ENCODE assay signal across 8 mouse cellular contexts in the genomic region with DNA sequence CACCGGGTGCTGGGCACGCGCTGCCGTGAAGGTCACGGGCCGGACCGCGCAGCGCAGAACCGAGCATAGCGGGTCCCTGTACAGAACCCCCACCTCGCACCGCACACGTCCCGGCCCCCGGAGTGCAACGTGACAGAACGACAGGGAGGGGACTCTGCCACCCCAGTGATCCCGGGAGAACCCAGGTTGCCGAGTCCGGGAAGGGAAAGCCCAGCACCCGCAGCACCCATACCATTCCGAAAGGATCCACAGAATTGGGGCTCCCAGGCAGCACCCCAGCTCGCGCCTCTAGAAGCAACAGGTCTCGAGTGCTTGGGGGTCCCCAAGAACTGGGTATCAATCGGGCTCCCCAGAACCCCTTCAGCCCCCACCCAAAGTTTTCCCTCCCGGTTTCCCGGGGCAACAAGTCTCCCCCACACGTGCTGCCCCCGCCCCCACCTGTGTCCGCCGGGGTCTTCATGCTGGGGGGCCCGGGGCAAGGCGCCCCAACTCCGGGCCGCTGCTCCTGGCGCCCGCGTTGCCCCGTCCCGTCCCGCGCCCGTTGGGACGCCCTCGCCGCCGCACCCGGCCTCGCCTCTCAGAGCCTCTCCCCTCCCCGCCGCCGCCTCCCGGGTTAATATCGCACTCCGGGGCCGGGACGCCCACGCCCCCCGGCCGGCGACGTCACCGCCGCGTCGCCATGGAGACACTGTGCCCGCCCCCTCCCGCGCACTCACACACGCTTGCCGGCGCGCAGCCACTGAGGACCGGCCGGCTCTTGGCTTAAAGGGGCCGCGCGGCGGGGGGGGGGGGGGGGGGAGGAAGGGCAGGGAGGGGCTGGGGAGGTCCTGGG. TPM values are rescaled to one million over a fixed set of nuclear protein-coding genes. Genes with fewer than 3 reads are reported as not detected.
DNase-seq lines count a peak whose midpoint lies in the region; ATAC-seq lines count a peak whose summit lies in the region.

Erf (minus strand) TSS at position 621 of the 832 bp plus-strand sequence.

- no peaks in the 10 kb centered on the region for H3K36me3 ChIP-seq in hindbrain, embryonic 15.5 days

- H3K4me1 ChIP-seq in hindbrain, embryonic 15.5 days (replicated peaks): peaks cover 59% of the 10 kb centered on the region

- no peaks in the 10 kb centered on the region for H3K9me3 ChIP-seq in hindbrain, embryonic 15.5 days

- WGBS in hindbrain, embryonic 15.5 days: 0% methylated on average over 27 of the region's 81 CpGs

- peak within 1 kb of the TSS; percentile 99 for H3K4me2 ChIP-seq in hindbrain, embryonic 15.5 days

- H3K4me3 ChIP-seq in hindbrain, embryonic 15.5 days: peak within 1 kb of the TSS; percentile 78

- DNase-seq in T-cell, adult 2 months (ENCODE audit: low spot score): peak; percentile 92
- peak; percentile 92 to 95 for DNase-seq in cerebellum, postnatal 4 days (ENCODE audit: low spot score in 2 of 2)
- peak; percentile 92 for DNase-seq in gastrocnemius, adult 18-20 months (ENCODE audit: low spot score)
- DNase-seq in left cerebral cortex, adult 11 months (ENCODE audit: low spot score): peak; percentile 95
- DNase-seq in lung, postnatal 36 days: peak; percentile 96
- peak; percentile 91 for DNase-seq in retina, embryonic 14.5 days (ENCODE audit: low spot score)
- DNase-seq in thymus, postnatal 4 days: peak; percentile 97

- ATAC-seq in hindbrain, embryonic 15.5 days (ENCODE audit: low FRiP score, low read depth): peak; percentile 67

- H3K27ac ChIP-seq in hindbrain, embryonic 15.5 days (replicated peaks): peak within 1 kb of the TSS; percentile 84

- no peaks in the 10 kb centered on the region for H3K27me3 ChIP-seq in hindbrain, embryonic 15.5 days

- H3K9ac ChIP-seq in hindbrain, embryonic 15.5 days: peak within 1 kb of the TSS; percentile 62

RNA-seq across cellular contexts. Expression of gene Erf, which starts in this region (rescaled TPM):
- total RNA-seq in gastrocnemius, adult 18-20 months (2021): 1 to 10 TPM; 5.7 to 7.3 TPM
- polyA plus RNA-seq in hindbrain, embryonic 15.5 days (2015; fragmentation: Nextera tagmentation; extraction: Ambion mirVana): 3.4 and 4.4 TPM in 2 replicates

Comparison
In these comparisons a context has a peak if more than half of its experiments do, and no peak if none do; other contexts are left out.
1. Peak in every context shown above with its lines: DNase-seq, ATAC-seq, H3K4me3 ChIP-seq and H3K27ac ChIP-seq.